Mouse (Mus musculus) lung, adult 2 months (tissue): ENCODE measurements around the gene Zdhhc5. TPM values are rescaled to one million over a fixed set of nuclear protein-coding genes. Genes with fewer than 3 reads are reported as not detected.

ENCODE experiments used
- DNase-seq: peaks from one replicate; pipeline ENCODE4 v3.0.0; 2022
- H3K4me1 ChIP-seq: fragments of 200-500 bp; 2 replicates; pipeline ENCODE4 v1.6.1; 2011; ENCODE audit warnings: low read length; ENCODE audit not compliant: control insufficient read depth, insufficient read depth
- H3K4me3 ChIP-seq: fragments of 200-500 bp; replicated peaks from 2 replicates; pipeline ENCODE3; 2011; ENCODE audit warnings: low read depth, mild to moderate bottlenecking, control low read depth, low read length; ENCODE audit errors: extremely low read depth
- CTCF ChIP-seq: fragments of 200-500 bp; IDR thresholded peaks from 2 replicates; pipeline ENCODE4 v1.5.1; 2011; ENCODE audit warnings: mild to moderate bottlenecking, low read length, control low read depth; ENCODE audit not compliant: insufficient read depth
- POLR2A ChIP-seq: fragments of 200-500 bp; IDR thresholded peaks from 2 replicates; pipeline ENCODE4 v1.6.1; 2011; ENCODE audit warnings: low read depth, mild to moderate bottlenecking, control low read depth, low read length, borderline replicate concordance; ENCODE audit errors: extremely low read depth
- WGBS: fragments of 180-500 bp; shearing (Covaris S2); methylation state at CpG from one replicate; pipeline ENCODE4 v1.1.7; 2018; 5-methylcytosine and 5-hydroxymethylcytosine counted together
- polyA plus RNA-seq: library from polyadenylated mRNA; depleted of rRNA; stranded (reverse); fragments of >200 nt; gene quantifications from 2 replicates; pipeline ENCODE4 v1.2.3, GENCODE M21; 2012

The Zdhhc5 gene
- polyA plus RNA-seq, 1 experiment: 41.4 TPM

DNA sequence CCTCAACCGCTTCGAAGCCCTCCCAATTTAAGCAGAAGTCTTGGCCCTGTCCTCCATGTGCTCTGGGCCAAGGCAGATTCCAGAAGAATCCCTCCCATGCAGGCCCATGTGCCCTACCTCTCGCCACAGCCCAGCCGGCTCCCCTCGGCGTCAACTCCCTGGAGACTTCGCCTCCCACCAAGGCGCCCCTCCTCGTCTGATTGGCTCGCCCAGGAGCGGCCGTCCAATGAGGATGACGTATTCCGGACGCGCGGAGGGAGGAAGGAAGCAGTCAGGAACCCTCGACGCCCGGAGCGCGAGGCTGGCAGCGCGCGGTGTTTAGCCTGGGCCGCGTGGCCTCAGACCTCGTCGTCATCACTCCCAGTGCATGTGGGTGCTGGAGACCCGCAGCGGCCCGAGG lies 56.2 kb downstream of the Zdhhc5 start, which contains the start of gene Btbd18:
TSS of gene Btbd18 (plus strand) at position 274 of the 400 bp plus-strand sequence.
- Histone ChIP-seq H3K4me3 (no peak within 1 kb of the TSS), H3K4me1 (peaks cover 2% of the 10 kb centered on the region; the same call in 1 of the 2 replicates)
- 95% methylated on average over 32 of the region's 32 CpGs for WGBS
- DNase-seq: no peak
- TF ChIP-seq CTCF (no peak), POLR2A (no peak)

DNA sequence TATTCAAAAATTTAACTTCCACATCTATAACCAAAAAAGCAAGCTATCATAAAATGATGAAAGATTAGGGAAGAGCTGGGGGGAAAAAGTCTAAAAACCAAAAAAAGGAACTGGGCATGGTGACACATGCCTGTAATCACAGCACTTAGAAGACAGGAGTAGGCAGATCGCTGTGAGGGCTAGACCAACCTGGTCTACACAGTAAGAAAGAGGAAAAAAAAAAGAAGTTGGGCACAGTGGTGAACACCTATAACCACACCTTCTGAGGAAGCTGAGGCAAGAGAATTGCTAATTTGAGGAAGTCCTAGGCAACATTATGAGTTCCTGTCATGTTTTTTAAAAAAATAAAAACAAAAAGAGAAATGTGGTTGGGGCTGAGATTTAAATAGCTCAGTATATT lies 59.1 kb downstream of the Zdhhc5 start:
- TF ChIP-seq POLR2A: no peak
- TF ChIP-seq CTCF: no peak
- H3K4me1 ChIP-seq: peaks cover 2% of the 10 kb centered on the region; the same call in 1 of the 2 replicates
- H3K4me3 ChIP-seq: no peak overlapping the region
- WGBS: 58% methylated on average over 1 of the region's 1 CpGs
- no peak for DNase-seq

GRCm38 (mm10) chr2:84653354-84653753 lies 61.6 kb downstream of the Zdhhc5 start:
- TF ChIP-seq CTCF (no peak), POLR2A (no peak)
- no peak for DNase-seq
- Histone ChIP-seq H3K4me3 (no peak overlapping the region), H3K4me1 (no peaks in the 10 kb centered on the region)

- Histone ChIP-seq H3K4me3 (peak within 1 kb of the TSS; percentile 98), H3K4me1 (peaks cover 4% of the 10 kb centered on the region)
- peak; percentile 83 for DNase-seq
- TF ChIP-seq POLR2A (peak; percentile 98), CTCF (no peak)
- 1% methylated on average over 15 of the region's 15 CpGs for WGBS
These were observed 64.3 kb downstream of the Zdhhc5 start, which contains the start of gene Ctnnd1 for GRCm38 (mm10) chr2:84650464-84651195. Ctnnd1 (minus strand) TSS chr2:84650765.

DNA sequence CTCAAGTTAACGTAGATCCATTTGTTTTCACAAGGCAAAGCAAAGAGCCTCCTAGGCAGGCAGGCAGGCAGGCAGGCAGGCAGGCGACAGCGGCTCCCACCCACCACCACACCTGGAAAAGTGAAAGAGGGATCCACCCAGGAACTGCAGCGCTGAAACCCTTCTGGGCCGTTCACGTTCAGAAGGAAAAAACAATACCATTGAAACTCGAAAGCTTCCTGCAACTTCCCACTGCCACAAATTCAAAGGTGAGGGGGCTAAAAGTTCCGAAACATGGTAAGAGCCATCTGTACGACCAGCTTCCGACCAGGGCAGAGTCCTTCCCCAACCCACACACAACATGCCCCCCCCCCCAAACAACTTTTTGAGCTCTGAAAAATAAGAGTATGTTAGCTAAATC lies 65.3 kb downstream of the Zdhhc5 start:
- Histone ChIP-seq H3K4me1 (peaks cover 4% of the 10 kb centered on the region), H3K4me3 (peak overlapping the region; percentile 98)
- peak; percentile 51 for DNase-seq
- WGBS: 1% methylated on average over 10 of the region's 10 CpGs
- TF ChIP-seq CTCF: no peak
- 0 out of 2 replicates have a peak, but pooled peaks have one; percentile 19 for TF ChIP-seq POLR2A

DNA sequence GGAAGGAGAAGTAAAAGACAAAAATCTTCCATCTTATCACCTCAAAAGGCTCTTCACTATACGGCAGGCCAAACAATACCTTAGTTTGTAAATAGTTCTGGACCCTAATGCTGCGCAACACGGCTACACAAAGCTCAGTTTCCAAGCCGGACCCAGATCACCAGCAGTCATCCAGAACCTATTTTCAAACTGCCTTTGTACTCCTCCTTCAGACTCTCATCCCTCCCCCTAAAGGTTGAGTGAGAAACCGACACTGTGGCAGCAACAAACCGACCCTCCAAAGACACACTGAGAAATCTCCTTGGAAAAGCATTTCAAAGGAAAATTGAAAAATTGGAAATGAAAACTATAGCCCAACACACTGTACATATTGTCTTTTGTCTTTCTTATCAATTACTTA lies 66.6 kb downstream of the Zdhhc5 start:
- H3K4me3 ChIP-seq: peak overlapping the region; percentile 98
- TF ChIP-seq CTCF (no peak), POLR2A (no peak)
- no peak for DNase-seq
- peaks cover 9% of the 10 kb centered on the region for H3K4me1 ChIP-seq
- 5% methylated on average over 6 of the region's 6 CpGs for WGBS

- Histone ChIP-seq H3K4me1 (peaks cover 10% of the 10 kb centered on the region), H3K4me3 (peak overlapping the region; percentile 53)
- no peak for DNase-seq
- 41% methylated on average over 6 of the region's 6 CpGs for WGBS
- TF ChIP-seq POLR2A: no peak
- no peak for TF ChIP-seq CTCF
These were observed 67.9 kb downstream of the Zdhhc5 start for GRCm38 (mm10) chr2:84647051-84647568.

DNA sequence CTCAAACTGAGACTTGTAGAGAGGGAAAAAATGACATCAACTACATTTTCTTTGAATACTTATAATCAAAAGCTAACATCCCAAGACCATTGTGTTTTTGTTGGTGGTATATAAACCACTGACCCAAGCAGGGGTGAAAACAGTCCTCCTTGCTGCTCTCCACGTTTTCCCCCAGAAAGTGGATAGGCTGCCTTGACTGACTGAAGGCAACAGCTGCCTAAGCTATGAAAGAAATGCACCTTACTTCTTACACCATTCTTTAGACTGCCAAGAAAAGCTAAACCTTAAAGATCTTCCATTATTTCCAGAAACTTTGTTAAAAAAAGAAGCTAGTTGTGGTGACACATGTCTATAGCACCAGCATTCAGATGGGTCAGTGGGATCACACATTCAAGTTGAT lies 68.8 kb downstream of the Zdhhc5 start:
- 8% methylated on average over 1 of the region's 1 CpGs for WGBS
- H3K4me1 ChIP-seq: peaks cover 19% of the 10 kb centered on the region
- DNase-seq: no peak
- no peak overlapping the region for H3K4me3 ChIP-seq
- TF ChIP-seq POLR2A (no peak), CTCF (no peak)

GRCm38 (mm10) chr2:84640833-84641232 lies 74.1 kb downstream of the Zdhhc5 start:
- TF ChIP-seq CTCF (no peak), POLR2A (no peak)
- DNase-seq: no peak
- Histone ChIP-seq H3K4me1 (peaks cover 55% of the 10 kb centered on the region), H3K4me3 (no peak overlapping the region)
